Mouse (Mus musculus): ENCODE results near the gene Tspan32. TPM values are rescaled to one million over a fixed set of nuclear protein-coding genes. Genes with fewer than 3 reads are reported as not detected.

Tspan32 gene
- polyA plus RNA-seq, 1 experiment: 152 TPM

- Histone ChIP-seq H3K4me3 (replicated peaks; ENCODE audit: control insufficient read depth, low read depth, low read length) (no peak overlapping the region), H3K27ac (ENCODE audit: control insufficient read depth, insufficient read depth, low read depth, low read length, poor library complexity) (no peak overlapping the region), H3K4me1 (ENCODE audit: control insufficient read depth, insufficient read depth, low read length) (peaks cover 13% of the 10 kb centered on the region)
- 79% methylated on average over 3 of the region's 3 CpGs for WGBS
- TF ChIP-seq CTCF (IDR thresholded peaks at IDR 0.05; ENCODE audit: control insufficient read depth, insufficient read depth, low read length) (no peak), POLR2A (IDR thresholded peaks at IDR 0.05; ENCODE audit: borderline replicate concordance, control insufficient read depth, low read depth, low read length) (no peak)
Measured at GRCm38 (mm10) chr7:143042089-143042488, 37.2 kb downstream of the Tspan32 start.

- Histone ChIP-seq H3K4me1 (ENCODE audit: control insufficient read depth, insufficient read depth, low read length) (peaks cover 11% of the 10 kb centered on the region), H3K27ac (ENCODE audit: control insufficient read depth, insufficient read depth, low read depth, low read length, poor library complexity) (peak overlapping the region; percentile 29; the same call in 1 of the 2 replicates), H3K4me3 (replicated peaks; ENCODE audit: control insufficient read depth, low read depth, low read length) (no peak overlapping the region)
- 11% methylated on average over 3 of the region's 3 CpGs for WGBS
- TF ChIP-seq POLR2A (IDR thresholded peaks at IDR 0.05; ENCODE audit: borderline replicate concordance, control insufficient read depth, low read depth, low read length): no peak
- no peak for TF ChIP-seq CTCF (IDR thresholded peaks at IDR 0.05; ENCODE audit: control insufficient read depth, insufficient read depth, low read length)
Measured at GRCm38 (mm10) chr7:143042897-143043300, 38.1 kb downstream of the Tspan32 start.

GRCm38 (mm10) chr7:143044049-143044825, 39.4 kb downstream of the Tspan32 start:
- H3K4me1 ChIP-seq (ENCODE audit: control insufficient read depth, insufficient read depth, low read length): peaks cover 7% of the 10 kb centered on the region
- WGBS: 56% methylated on average over 2 of the region's 2 CpGs
- TF ChIP-seq POLR2A (IDR thresholded peaks at IDR 0.05; ENCODE audit: borderline replicate concordance, control insufficient read depth, low read depth, low read length) (no peak), CTCF (IDR thresholded peaks at IDR 0.05; ENCODE audit: control insufficient read depth, insufficient read depth, low read length) (no peak)
- H3K4me3 ChIP-seq (replicated peaks; ENCODE audit: control insufficient read depth, low read depth, low read length): no peak overlapping the region
- H3K27ac ChIP-seq (ENCODE audit: control insufficient read depth, insufficient read depth, low read depth, low read length, poor library complexity): no peak overlapping the region

GRCm38 (mm10) chr7:143044826-143045206, 40.0 kb downstream of the Tspan32 start:
- Histone ChIP-seq H3K4me1 (ENCODE audit: control insufficient read depth, insufficient read depth, low read length) (peaks cover 7% of the 10 kb centered on the region), H3K27ac (ENCODE audit: control insufficient read depth, insufficient read depth, low read depth, low read length, poor library complexity) (no peak overlapping the region), H3K4me3 (replicated peaks; ENCODE audit: control insufficient read depth, low read depth, low read length) (no peak overlapping the region)
- no peak for TF ChIP-seq CTCF (IDR thresholded peaks at IDR 0.05; ENCODE audit: control insufficient read depth, insufficient read depth, low read length)
- no peak for TF ChIP-seq POLR2A (IDR thresholded peaks at IDR 0.05; ENCODE audit: borderline replicate concordance, control insufficient read depth, low read depth, low read length)

DNA sequence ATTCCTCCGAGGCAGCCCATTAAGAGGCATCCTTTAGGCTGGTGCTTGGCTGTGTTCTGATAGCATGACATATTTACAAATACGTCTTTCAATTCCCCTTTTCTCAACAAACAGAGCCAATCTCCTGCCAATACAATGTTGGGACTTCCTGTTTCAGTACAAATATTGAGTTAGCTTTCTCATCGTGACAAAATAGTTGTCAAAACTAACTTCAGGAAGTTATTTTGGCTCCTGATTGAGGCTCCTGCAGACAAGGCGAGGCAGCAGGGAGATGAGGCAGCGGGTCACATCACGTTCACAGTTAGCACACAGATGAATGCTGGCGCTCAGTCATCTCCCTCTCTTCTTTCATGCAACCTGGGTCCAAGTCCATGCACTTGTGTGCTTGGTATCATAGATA, 41.5 kb downstream of the Tspan32 start:
- WGBS: 43% methylated on average over 7 of the region's 7 CpGs
- H3K4me1 ChIP-seq (ENCODE audit: control insufficient read depth, insufficient read depth, low read length): peaks cover 7% of the 10 kb centered on the region
- TF ChIP-seq CTCF (IDR thresholded peaks at IDR 0.05; ENCODE audit: control insufficient read depth, insufficient read depth, low read length): no peak
- no peak for TF ChIP-seq POLR2A (IDR thresholded peaks at IDR 0.05; ENCODE audit: borderline replicate concordance, control insufficient read depth, low read depth, low read length)
- H3K4me3 ChIP-seq (replicated peaks; ENCODE audit: control insufficient read depth, low read depth, low read length): no peak overlapping the region
- peak overlapping the region; percentile 9; the same call in 1 of the 2 replicates for H3K27ac ChIP-seq (ENCODE audit: control insufficient read depth, insufficient read depth, low read depth, low read length, poor library complexity)

DNA sequence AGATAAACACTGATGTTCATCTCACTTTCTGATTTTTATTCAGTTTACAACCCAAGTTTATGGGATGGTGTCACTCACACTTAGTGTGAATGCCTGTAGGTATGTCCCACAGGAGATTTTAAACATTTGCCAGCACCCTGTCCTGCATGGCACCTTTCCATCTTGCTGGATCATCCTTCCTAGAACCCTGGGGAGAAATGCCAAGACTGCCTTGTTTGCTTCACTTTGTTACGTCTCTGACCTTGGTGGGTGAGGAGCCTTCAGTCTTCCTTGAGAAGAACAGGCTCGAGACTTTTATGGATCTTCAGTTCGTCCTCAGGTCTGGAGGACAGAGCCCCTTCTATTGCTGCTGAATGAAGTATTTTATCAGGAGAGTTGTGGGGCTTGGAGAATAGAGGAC, 44.5 kb downstream of the Tspan32 start:
- TF ChIP-seq POLR2A (IDR thresholded peaks at IDR 0.05; ENCODE audit: borderline replicate concordance, control insufficient read depth, low read depth, low read length) (no peak), CTCF (IDR thresholded peaks at IDR 0.05; ENCODE audit: control insufficient read depth, insufficient read depth, low read length) (no peak)
- WGBS: 79% methylated on average over 3 of the region's 3 CpGs
- H3K4me1 ChIP-seq (ENCODE audit: control insufficient read depth, insufficient read depth, low read length): peaks cover 5% of the 10 kb centered on the region; the same call in 1 of the 2 replicates
- H3K4me3 ChIP-seq (replicated peaks; ENCODE audit: control insufficient read depth, low read depth, low read length): no peak overlapping the region
- no peak overlapping the region for H3K27ac ChIP-seq (ENCODE audit: control insufficient read depth, insufficient read depth, low read depth, low read length, poor library complexity)

GRCm38 (mm10) chr7:143049841-143050816, 45.3 kb downstream of the Tspan32 start:
- 72% methylated on average over 3 of the region's 3 CpGs for WGBS
- TF ChIP-seq POLR2A (IDR thresholded peaks at IDR 0.05; ENCODE audit: borderline replicate concordance, control insufficient read depth, low read depth, low read length): no peak
- Histone ChIP-seq H3K27ac (ENCODE audit: control insufficient read depth, insufficient read depth, low read depth, low read length, poor library complexity) (no peak overlapping the region), H3K4me3 (replicated peaks; ENCODE audit: control insufficient read depth, low read depth, low read length) (no peak overlapping the region), H3K4me1 (ENCODE audit: control insufficient read depth, insufficient read depth, low read length) (peaks cover 5% of the 10 kb centered on the region; the same call in 1 of the 2 replicates)

- WGBS: 32% methylated on average over 2 of the region's 2 CpGs
- H3K4me1 ChIP-seq (ENCODE audit: control insufficient read depth, insufficient read depth, low read length): peaks cover 6% of the 10 kb centered on the region
- TF ChIP-seq CTCF (IDR thresholded peaks at IDR 0.05; ENCODE audit: control insufficient read depth, insufficient read depth, low read length) (no peak), POLR2A (IDR thresholded peaks at IDR 0.05; ENCODE audit: borderline replicate concordance, control insufficient read depth, low read depth, low read length) (no peak)
Measured at GRCm38 (mm10) chr7:143051316-143051715, 46.5 kb downstream of the Tspan32 start.

More at GRCm38 (mm10) chr7:143051316-143051715, 46.5 kb downstream of the Tspan32 start:
- H3K4me3 ChIP-seq (replicated peaks; ENCODE audit: control insufficient read depth, low read depth, low read length): no peak overlapping the region
- no peak overlapping the region for H3K27ac ChIP-seq (ENCODE audit: control insufficient read depth, insufficient read depth, low read depth, low read length, poor library complexity)

All from bone marrow, adult 2 months (tissue).